Mouse (Mus musculus): ENCODE data around the gene Camk1.

GRCm38 (mm10) chr6:113333137-113333950 is 10.4 kb downstream of the Camk1 start:
- TF ChIP-seq CTCF (IDR thresholded peaks at IDR 0.05; ENCODE audit: low read depth, low read length) (no peak), EP300 (IDR thresholded peaks at IDR 0.05; ENCODE audit: insufficient read depth, low read depth, low read length) (no peak)
